Mouse (Mus musculus): ENCODE results near the gene Ppp3ca.

- no peak for TF ChIP-seq CTCF (IDR thresholded peaks at IDR 0.05; ENCODE audit: extremely low read depth, insufficient read depth, low read length)
- TF ChIP-seq POLR2A (IDR thresholded peaks at IDR 0.05; ENCODE audit: extremely low read depth, insufficient read depth, low read length): no peak
Observed at GRCm38 (mm10) chr3:136700447-136701009, 30.6 kb downstream of the Ppp3ca start.
